Mouse (Mus musculus): ENCODE results near the gene Spindoc. TPM values are rescaled to one million over a fixed set of nuclear protein-coding genes. Genes with fewer than 3 reads are reported as not detected.
"Not testable (repeated sequence)": the region's sequence is repeated elsewhere in the genome, so short reads cannot be mapped to it uniquely, and the experiment has no call there.

Gene Spindoc
- polyA plus RNA-seq, 1 experiment = 0.66 TPM

GRCm38 (mm10) chr19:7374491-7374890 lies 8.3 kb downstream of the Spindoc start:
- peaks cover 29% of the 10 kb centered on the region for H3K36me3 ChIP-seq (ENCODE audit: control insufficient read depth)
- no peak for TF ChIP-seq TAL1 (IDR thresholded peaks at IDR 0.05; ENCODE audit: low read length)
- TF ChIP-seq GATA1 (IDR thresholded peaks at IDR 0.05; ENCODE audit: low read length) = no peak
- no peaks in the 10 kb centered on the region for H3K9me3 ChIP-seq (ENCODE audit: control insufficient read depth, low read length)
- no peak overlapping the region for H3K4me3 ChIP-seq (replicated peaks)
- no peaks in the 10 kb centered on the region for H3K27me3 ChIP-seq (ENCODE audit: control insufficient read depth)
- peaks cover 7% of the 10 kb centered on the region for H3K4me1 ChIP-seq (ENCODE audit: control insufficient read depth)

GRCm38 (mm10) chr19:7369469-7369868 lies 13.3 kb downstream of the Spindoc start:
- H3K4me3 ChIP-seq (replicated peaks); H3K9me3 ChIP-seq (ENCODE audit: control insufficient read depth, low read length); H3K4me1 ChIP-seq (ENCODE audit: control insufficient read depth); H3K27me3 ChIP-seq (ENCODE audit: control insufficient read depth): not testable (repeated sequence)
- H3K36me3 ChIP-seq (ENCODE audit: control insufficient read depth) = peaks cover 27% of the 10 kb centered on the region

GRCm38 (mm10) chr19:7353636-7354035 lies 29.2 kb downstream of the Spindoc start:
- Histone ChIP-seq H3K36me3 (ENCODE audit: control insufficient read depth) (peaks cover 3% of the 10 kb centered on the region; the same call in 1 of the 2 replicates), H3K9me3 (ENCODE audit: control insufficient read depth, low read length) (no peaks in the 10 kb centered on the region), H3K27me3 (ENCODE audit: control insufficient read depth) (no peaks in the 10 kb centered on the region), H3K4me1 (ENCODE audit: control insufficient read depth) (peaks cover 2% of the 10 kb centered on the region), H3K4me3 (replicated peaks) (no peak overlapping the region)
- no peak for TF ChIP-seq TAL1 (IDR thresholded peaks at IDR 0.05; ENCODE audit: low read length)

GRCm38 (mm10) chr19:7352809-7353495 lies 29.8 kb downstream of the Spindoc start:
- Histone ChIP-seq H3K36me3 (ENCODE audit: control insufficient read depth) (peaks cover 3% of the 10 kb centered on the region; the same call in 1 of the 2 replicates), H3K9me3 (ENCODE audit: control insufficient read depth, low read length) (no peaks in the 10 kb centered on the region), H3K4me3 (replicated peaks) (no peak overlapping the region), H3K27me3 (ENCODE audit: control insufficient read depth) (no peaks in the 10 kb centered on the region), H3K4me1 (ENCODE audit: control insufficient read depth) (peaks cover 2% of the 10 kb centered on the region)
- no peak for TF ChIP-seq GATA1 (IDR thresholded peaks at IDR 0.05; ENCODE audit: low read length)
- no peak for TF ChIP-seq TAL1 (IDR thresholded peaks at IDR 0.05; ENCODE audit: low read length)

GRCm38 (mm10) chr19:7349993-7350392 lies 32.8 kb downstream of the Spindoc start:
- Histone ChIP-seq H3K4me1 (ENCODE audit: control insufficient read depth) (peaks cover 6% of the 10 kb centered on the region), H3K36me3 (ENCODE audit: control insufficient read depth) (no peaks in the 10 kb centered on the region), H3K4me3 (replicated peaks) (no peak overlapping the region), H3K9me3 (ENCODE audit: control insufficient read depth, low read length) (no peaks in the 10 kb centered on the region), H3K27me3 (ENCODE audit: control insufficient read depth) (no peaks in the 10 kb centered on the region)
- TF ChIP-seq TAL1 (IDR thresholded peaks at IDR 0.05; ENCODE audit: low read length) (no peak), GATA1 (IDR thresholded peaks at IDR 0.05; ENCODE audit: low read length) (no peak)

- Histone ChIP-seq H3K9me3 (ENCODE audit: control insufficient read depth, low read length) (no peaks in the 10 kb centered on the region), H3K4me3 (replicated peaks) (no peak overlapping the region), H3K27me3 (ENCODE audit: control insufficient read depth) (no peaks in the 10 kb centered on the region), H3K4me1 (ENCODE audit: control insufficient read depth) (peaks cover 25% of the 10 kb centered on the region), H3K36me3 (ENCODE audit: control insufficient read depth) (no peaks in the 10 kb centered on the region)
- TF ChIP-seq TAL1 (IDR thresholded peaks at IDR 0.05; ENCODE audit: low read length) (no peak), GATA1 (IDR thresholded peaks at IDR 0.05; ENCODE audit: low read length) (no peak)
These were observed 37.5 kb downstream of the Spindoc start for GRCm38 (mm10) chr19:7345235-7345755.

GRCm38 (mm10) chr19:7342646-7343045 lies 40.1 kb downstream of the Spindoc start:
- Histone ChIP-seq H3K27me3 (ENCODE audit: control insufficient read depth) (no peaks in the 10 kb centered on the region), H3K9me3 (ENCODE audit: control insufficient read depth, low read length) (no peaks in the 10 kb centered on the region), H3K36me3 (ENCODE audit: control insufficient read depth) (peaks cover 19% of the 10 kb centered on the region), H3K4me1 (ENCODE audit: control insufficient read depth) (peaks cover 49% of the 10 kb centered on the region), H3K4me3 (replicated peaks) (peak overlapping the region; percentile 77)
- no peak for TF ChIP-seq GATA1 (IDR thresholded peaks at IDR 0.05; ENCODE audit: low read length)
- no peak for TF ChIP-seq TAL1 (IDR thresholded peaks at IDR 0.05; ENCODE audit: low read length)

- Histone ChIP-seq H3K4me1 (ENCODE audit: control insufficient read depth) (peaks cover 58% of the 10 kb centered on the region), H3K36me3 (ENCODE audit: control insufficient read depth) (peaks cover 27% of the 10 kb centered on the region), H3K9me3 (ENCODE audit: control insufficient read depth, low read length) (no peaks in the 10 kb centered on the region), H3K27me3 (ENCODE audit: control insufficient read depth) (no peaks in the 10 kb centered on the region), H3K4me3 (replicated peaks) (peak within 1 kb of the TSS; percentile 77)
- TF ChIP-seq TAL1 (IDR thresholded peaks at IDR 0.05; ENCODE audit: low read length) = no peak
- no peak for TF ChIP-seq GATA1 (IDR thresholded peaks at IDR 0.05; ENCODE audit: low read length)
These were observed 41.0 kb downstream of the Spindoc start, which contains the start of gene Mark2 for GRCm38 (mm10) chr19:7341512-7342397. TSS of gene Mark2 (minus strand) at chr19:7341860.
